Mouse (Mus musculus) stomach, postnatal 0 days (tissue): ENCODE data around the gene Cfi.

Experiments
- CTCF ChIP-seq: IDR thresholded peaks from 2 replicates; pipeline ENCODE4 v1.5.1; 2016; ENCODE audit warnings: antibody characterized with exemption, low read depth, mild to moderate bottlenecking, moderate library complexity
- EP300 ChIP-seq: optimal IDR thresholded peaks from 2 replicates; pipeline ENCODE3; 2016; ENCODE audit warnings: antibody characterized with exemption

GRCm38 (mm10) chr3:129903866-129904265 is 68.2 kb downstream of the Cfi start:
- TF ChIP-seq CTCF (no peak), EP300 (no peak)
